Mouse (Mus musculus): Measurements from ENCODE around the gene U2af1l4. TPM values are rescaled to one million over a fixed set of nuclear protein-coding genes. Genes with fewer than 3 reads are reported as not detected.
A peak's percentile ranks its signal among the peaks of the same experiment; 100 is the strongest.

U2af1l4 gene
- total and polyA plus RNA-seq, 2 experiments from 2014 or later = 54.7 to 96.4 TPM

- H3K9me3 ChIP-seq (ENCODE audit: low read length) = no peaks in the 10 kb centered on the region
- no peak overlapping the region for H3K4me2 ChIP-seq (ENCODE audit: low read depth, low read length, poor library complexity, severe bottlenecking)
- H3K4me3 ChIP-seq (ENCODE audit: low read depth, low read length) = no peak overlapping the region
- no peaks in the 10 kb centered on the region for H3K27me3 ChIP-seq (ENCODE audit: insufficient read depth, low read length)
- H3K36me3 ChIP-seq (ENCODE audit: insufficient read depth, low read length) = no peaks in the 10 kb centered on the region
- ATAC-seq (ENCODE audit: low FRiP score) (no peak), DNase-seq (ENCODE audit: low spot score) (no peak)
- WGBS = 60% methylated on average over 8 of the region's 8 CpGs
- no peak for TF ChIP-seq CTCF (IDR thresholded peaks at IDR 0.05)
- H3K4me1 ChIP-seq (ENCODE audit: insufficient read depth, low read length) = no peaks in the 10 kb centered on the region
- H3K27ac ChIP-seq (ENCODE audit: low read depth, low read length) = no peak overlapping the region
- H3K9ac ChIP-seq (replicated peaks; ENCODE audit: low read length, poor library complexity, severe bottlenecking) = no peak overlapping the region
Measured at GRCm38 (mm10) chr7:30604424-30604823, 41.3 kb downstream of the U2af1l4 start.

GRCm38 (mm10) chr7:30604944-30605343, 41.8 kb downstream of the U2af1l4 start:
- H3K27me3 ChIP-seq (ENCODE audit: insufficient read depth, low read length) = no peaks in the 10 kb centered on the region
- H3K4me2 ChIP-seq (ENCODE audit: low read depth, low read length, poor library complexity, severe bottlenecking) = no peak overlapping the region
- no peak for ATAC-seq (ENCODE audit: low FRiP score)
- no peak overlapping the region for H3K9ac ChIP-seq (replicated peaks; ENCODE audit: low read length, poor library complexity, severe bottlenecking)
- no peaks in the 10 kb centered on the region for H3K4me1 ChIP-seq (ENCODE audit: insufficient read depth, low read length)
- no peak for DNase-seq (ENCODE audit: low spot score)
- H3K36me3 ChIP-seq (ENCODE audit: insufficient read depth, low read length) = no peaks in the 10 kb centered on the region
- H3K27ac ChIP-seq (ENCODE audit: low read depth, low read length) = no peak overlapping the region
- H3K4me3 ChIP-seq (ENCODE audit: low read depth, low read length) = no peak overlapping the region
- WGBS = 89% methylated on average over 8 of the region's 8 CpGs
- TF ChIP-seq CTCF (IDR thresholded peaks at IDR 0.05) = no peak
- H3K9me3 ChIP-seq (ENCODE audit: low read length) = no peaks in the 10 kb centered on the region

- Histone ChIP-seq H3K9ac (replicated peaks; ENCODE audit: low read length, poor library complexity, severe bottlenecking) (no peak overlapping the region), H3K9me3 (ENCODE audit: low read length) (no peaks in the 10 kb centered on the region), H3K27ac (ENCODE audit: low read depth, low read length) (no peak overlapping the region), H3K36me3 (ENCODE audit: insufficient read depth, low read length) (no peaks in the 10 kb centered on the region), H3K4me3 (ENCODE audit: low read depth, low read length) (no peak overlapping the region), H3K27me3 (ENCODE audit: insufficient read depth, low read length) (no peaks in the 10 kb centered on the region), H3K4me2 (ENCODE audit: low read depth, low read length, poor library complexity, severe bottlenecking) (no peak overlapping the region), H3K4me1 (ENCODE audit: insufficient read depth, low read length) (no peaks in the 10 kb centered on the region)
- no peak for ATAC-seq (ENCODE audit: low FRiP score)
- peak; percentile 37 for DNase-seq (ENCODE audit: low spot score)
- WGBS = 28% methylated on average over 8 of the region's 8 CpGs
- peak; percentile 64 for TF ChIP-seq CTCF (IDR thresholded peaks at IDR 0.05)
Measured at GRCm38 (mm10) chr7:30607706-30608309, 44.7 kb downstream of the U2af1l4 start.

GRCm38 (mm10) chr7:30608476-30608875, 45.4 kb downstream of the U2af1l4 start:
- no peak for TF ChIP-seq CTCF (IDR thresholded peaks at IDR 0.05)
- DNase-seq (ENCODE audit: low spot score) (no peak), ATAC-seq (ENCODE audit: low FRiP score) (no peak)
- H3K9ac ChIP-seq (replicated peaks; ENCODE audit: low read length, poor library complexity, severe bottlenecking) = no peak overlapping the region
- H3K27ac ChIP-seq (ENCODE audit: low read depth, low read length) = no peak overlapping the region
- no peaks in the 10 kb centered on the region for H3K36me3 ChIP-seq (ENCODE audit: insufficient read depth, low read length)
- no peaks in the 10 kb centered on the region for H3K27me3 ChIP-seq (ENCODE audit: insufficient read depth, low read length)
- H3K4me1 ChIP-seq (ENCODE audit: insufficient read depth, low read length) = no peaks in the 10 kb centered on the region
- 49% methylated on average over 16 of the region's 16 CpGs for WGBS
- H3K4me2 ChIP-seq (ENCODE audit: low read depth, low read length, poor library complexity, severe bottlenecking) = no peak overlapping the region
- no peak overlapping the region for H3K4me3 ChIP-seq (ENCODE audit: low read depth, low read length)
- no peaks in the 10 kb centered on the region for H3K9me3 ChIP-seq (ENCODE audit: low read length)

- H3K4me1 ChIP-seq (ENCODE audit: insufficient read depth, low read length) = no peaks in the 10 kb centered on the region
- no peak for ATAC-seq (ENCODE audit: low FRiP score)
- H3K4me2 ChIP-seq (ENCODE audit: low read depth, low read length, poor library complexity, severe bottlenecking) = no peak overlapping the region
- H3K9ac ChIP-seq (replicated peaks; ENCODE audit: low read length, poor library complexity, severe bottlenecking) = peak overlapping the region; percentile 24; the same call in 1 of the 2 replicates
- no peak for TF ChIP-seq CTCF (IDR thresholded peaks at IDR 0.05)
- H3K27me3 ChIP-seq (ENCODE audit: insufficient read depth, low read length) = no peaks in the 10 kb centered on the region
- H3K36me3 ChIP-seq (ENCODE audit: insufficient read depth, low read length) = no peaks in the 10 kb centered on the region
- no peak for DNase-seq (ENCODE audit: low spot score)
- no peaks in the 10 kb centered on the region for H3K9me3 ChIP-seq (ENCODE audit: low read length)
- 60% methylated on average over 7 of the region's 7 CpGs for WGBS
- no peak overlapping the region for H3K27ac ChIP-seq (ENCODE audit: low read depth, low read length)
- no peak overlapping the region for H3K4me3 ChIP-seq (ENCODE audit: low read depth, low read length)
Measured at GRCm38 (mm10) chr7:30610043-30610442, 46.9 kb downstream of the U2af1l4 start.

GRCm38 (mm10) chr7:30612654-30613402, 49.7 kb downstream of the U2af1l4 start, which contains the start of gene Upk1a:
TSS of gene Upk1a (minus strand) at chr7:30612847.
- Histone ChIP-seq H3K36me3 (ENCODE audit: insufficient read depth, low read length) (peaks cover 14% of the 10 kb centered on the region), H3K4me3 (ENCODE audit: low read depth, low read length) (no peak within 1 kb of the TSS), H3K9me3 (ENCODE audit: low read length) (no peaks in the 10 kb centered on the region), H3K4me2 (ENCODE audit: low read depth, low read length, poor library complexity, severe bottlenecking) (no peak within 1 kb of the TSS), H3K4me1 (ENCODE audit: insufficient read depth, low read length) (no peaks in the 10 kb centered on the region), H3K27me3 (ENCODE audit: insufficient read depth, low read length) (no peaks in the 10 kb centered on the region), H3K9ac (replicated peaks; ENCODE audit: low read length, poor library complexity, severe bottlenecking) (no peak within 1 kb of the TSS), H3K27ac (ENCODE audit: low read depth, low read length) (no peak within 1 kb of the TSS)
- ATAC-seq (ENCODE audit: low FRiP score) (no peak), DNase-seq (ENCODE audit: low spot score) (no peak)
- TF ChIP-seq CTCF (IDR thresholded peaks at IDR 0.05) = no peak
- WGBS = 84% methylated on average over 8 of the region's 8 CpGs

Data from midbrain, postnatal 0 days (tissue).